Mouse (Mus musculus) granulocyte monocyte progenitor cell, adult 5-6 weeks (primary cell): ENCODE measurements at regions not wholly inside any gene's neighbourhood (a gene's known extent, or its start where the extent isn't known, plus 50 kb on each side); places are given as distances from the start of the nearest gene placed in this dataset.

Source experiments
- ATAC-seq: replicated peaks from 2 replicates; pipeline ENCODE4 v1.8.0; 2016; ENCODE audit warnings: mild to moderate bottlenecking, moderate TSS enrichment, inconsistent platforms; ENCODE audit not compliant: poor library complexity, severe bottlenecking

DNA sequence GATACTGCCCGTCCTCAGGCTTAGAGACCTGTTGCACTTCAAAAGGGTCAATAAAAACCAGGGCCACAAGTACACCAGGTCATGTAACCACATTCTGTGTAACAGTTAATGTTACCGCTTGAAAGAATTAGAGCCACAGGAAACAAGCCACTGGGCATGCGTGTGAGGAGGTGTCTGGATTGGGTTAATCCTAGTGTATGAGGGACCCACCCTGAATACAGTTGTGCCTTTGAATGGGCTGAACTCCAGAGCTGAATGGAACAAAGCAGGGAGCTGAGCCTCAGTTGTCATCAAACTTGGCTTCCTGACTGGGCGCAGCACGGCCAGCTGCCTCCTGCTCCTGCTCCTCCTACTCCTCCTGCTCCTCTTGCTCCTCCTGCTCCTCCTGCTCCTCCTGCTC lies 148.0 kb upstream of the A230072I06Rik start:
- no peak for ATAC-seq

GRCm38 (mm10) chr8:12134200-12134599 lies 144.4 kb upstream of the A230072I06Rik start:
- ATAC-seq = no peak

DNA sequence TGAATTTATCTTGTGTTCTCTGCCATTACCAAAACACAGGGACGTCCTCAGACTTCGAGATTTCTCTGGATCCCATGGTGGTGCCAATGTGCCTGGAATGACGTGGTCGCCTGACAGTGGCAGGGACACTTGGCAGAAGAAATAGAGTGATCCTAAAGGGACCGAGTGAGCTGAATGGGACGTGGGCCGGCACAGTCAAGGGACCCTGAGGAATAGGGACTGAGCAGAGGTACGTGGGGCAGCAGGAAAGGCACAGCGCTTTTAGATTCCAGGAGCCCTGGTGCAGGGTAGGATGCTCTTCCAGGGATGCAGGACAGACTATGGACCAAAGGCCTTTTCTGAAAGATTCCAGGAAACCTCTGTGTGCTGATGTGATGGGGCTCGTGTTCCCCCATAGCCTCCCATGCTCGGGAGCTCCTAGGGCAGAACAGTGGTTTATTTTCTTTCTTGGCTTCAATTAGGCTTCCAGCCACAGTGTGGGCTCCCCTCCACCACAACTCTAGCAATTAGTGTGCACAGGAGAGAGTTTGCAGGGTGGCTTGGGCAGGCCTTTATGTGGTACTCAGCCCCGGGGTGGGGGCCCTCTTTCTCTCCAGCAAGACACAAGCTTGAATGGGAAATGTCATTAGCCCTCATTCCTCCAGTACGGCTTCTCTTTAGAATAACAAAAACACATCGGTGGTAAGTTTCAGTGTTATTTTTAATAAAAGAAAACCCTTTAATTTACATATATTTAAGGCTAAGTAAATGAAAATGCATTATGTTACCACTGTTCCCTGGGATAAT lies 143.0 kb upstream of the A230072I06Rik start:
- no peak for ATAC-seq

DNA sequence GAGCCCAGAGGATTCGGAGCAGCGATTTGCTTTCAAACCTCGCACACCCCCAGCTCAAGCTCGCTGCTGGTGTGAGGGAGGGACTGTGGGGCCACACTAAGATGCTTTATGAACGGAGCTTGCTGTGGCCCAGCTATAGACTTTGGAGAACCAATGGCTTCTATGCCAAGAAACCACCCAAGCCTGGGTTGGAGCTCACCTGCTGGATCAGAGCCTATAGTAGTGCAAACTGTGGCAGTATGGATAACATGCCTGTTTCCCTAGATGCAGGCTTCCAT lies 142.5 kb upstream of the A230072I06Rik start:
- ATAC-seq = no peak

DNA sequence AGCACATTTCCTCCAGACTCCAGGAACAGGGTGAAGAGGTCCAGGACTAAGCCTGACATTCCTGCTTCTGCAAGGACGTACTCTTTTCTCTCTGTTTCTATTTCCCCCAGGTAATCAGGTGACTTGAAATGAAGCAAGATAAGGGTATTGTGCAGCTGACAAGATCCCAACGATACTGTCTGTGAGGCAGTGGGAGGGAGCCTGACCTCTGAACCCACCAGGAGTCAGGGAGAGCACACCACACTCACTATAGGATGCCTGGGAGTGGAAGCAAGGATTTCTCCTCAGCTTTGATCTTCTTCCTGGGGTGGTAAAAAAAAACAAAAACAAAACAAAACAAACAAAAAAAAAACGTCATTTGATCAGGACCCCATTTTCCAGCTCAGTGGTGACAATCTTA lies 141.1 kb upstream of the A230072I06Rik start:
- no peak for ATAC-seq

DNA sequence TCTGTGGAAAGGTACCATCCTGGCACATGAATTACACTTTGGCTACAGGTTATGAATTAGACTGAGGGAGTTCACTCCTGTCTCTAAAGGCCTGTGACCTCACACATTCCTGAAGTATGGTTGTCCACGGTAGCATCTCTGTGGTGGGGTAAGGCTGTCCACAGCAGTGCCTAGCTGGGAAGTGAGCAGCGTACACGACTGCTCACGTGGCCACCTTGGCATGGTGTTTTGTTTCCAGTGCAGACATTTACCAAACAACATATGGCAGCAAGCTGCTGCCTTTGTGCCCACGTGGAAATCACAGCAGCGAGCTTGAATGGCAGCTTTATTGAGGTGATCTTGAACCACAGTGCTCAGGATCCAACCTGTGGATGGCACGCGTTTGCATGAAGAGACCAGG lies 140.7 kb upstream of the A230072I06Rik start:
- ATAC-seq = no peak

DNA sequence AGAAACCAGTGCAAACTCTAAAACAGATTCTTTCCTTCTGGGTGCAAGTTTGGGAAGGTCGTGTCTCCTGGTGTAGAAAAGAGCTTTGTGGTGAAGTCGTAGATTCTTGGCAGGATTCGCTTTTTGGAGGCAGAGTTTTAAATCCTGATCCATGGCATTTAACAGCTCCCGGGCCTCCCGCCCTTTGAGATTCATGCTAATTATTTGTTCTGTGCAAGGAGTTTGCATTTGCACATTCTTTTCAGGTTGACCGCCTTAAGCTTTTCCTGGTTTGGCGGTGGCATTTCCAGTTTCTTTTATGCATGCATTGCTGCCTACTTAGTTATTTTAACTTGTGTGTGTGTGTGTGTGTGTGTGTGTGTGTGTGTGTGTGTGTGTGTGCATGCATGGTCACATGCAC lies 126.9 kb upstream of the A230072I06Rik start:
- ATAC-seq = no peak

DNA sequence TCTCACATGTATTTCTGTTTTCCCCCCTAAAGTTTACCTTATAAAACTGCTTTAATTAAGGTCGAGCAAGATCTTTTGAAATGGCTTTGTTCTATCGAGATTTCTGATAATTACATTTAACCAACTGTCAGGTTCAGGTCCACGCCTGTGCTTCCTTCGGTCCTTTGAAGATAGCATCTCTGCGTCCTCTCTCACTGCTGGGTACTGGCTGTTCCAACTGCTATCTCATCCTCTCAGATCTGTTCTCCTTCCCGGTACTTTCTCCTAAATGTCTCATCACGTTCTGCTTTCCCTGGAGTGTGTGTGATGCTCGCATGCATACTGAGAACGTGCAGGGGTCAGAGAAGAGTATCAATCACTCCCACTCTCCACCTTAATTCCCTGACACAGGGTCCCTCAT lies 125.8 kb upstream of the A230072I06Rik start:
- no peak for ATAC-seq

DNA sequence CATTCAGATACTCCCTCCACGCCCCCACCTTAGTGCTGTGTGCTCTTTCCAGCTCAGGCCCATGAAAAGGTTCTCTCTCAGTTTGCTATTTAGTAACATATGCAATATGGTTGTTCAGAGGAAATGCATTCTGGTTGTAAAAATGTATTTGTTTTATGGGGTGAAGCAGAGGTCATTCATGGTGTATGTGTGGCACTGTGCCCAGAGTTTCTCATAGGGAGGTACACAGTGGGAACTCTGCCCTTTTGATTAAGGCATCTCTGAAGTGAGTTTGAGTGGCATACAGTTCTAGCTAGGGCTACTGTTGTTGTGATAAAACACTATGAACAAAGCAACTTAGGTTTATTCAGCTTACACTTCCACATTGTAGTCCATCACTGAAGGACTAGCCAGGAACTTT lies 121.7 kb upstream of the A230072I06Rik start:
- ATAC-seq = no peak

- ATAC-seq = no peak
These were observed 120.4 kb upstream of the A230072I06Rik start for GRCm38 (mm10) chr8:12158188-12158587.

GRCm38 (mm10) chr8:12162921-12163705 lies 115.5 kb upstream of the A230072I06Rik start:
- no peak for ATAC-seq

GRCm38 (mm10) chr8:12165487-12166152 lies 113.0 kb upstream of the A230072I06Rik start:
- ATAC-seq = no peak

GRCm38 (mm10) chr8:12171788-12172187 lies 106.8 kb upstream of the A230072I06Rik start:
- ATAC-seq = no peak

DNA sequence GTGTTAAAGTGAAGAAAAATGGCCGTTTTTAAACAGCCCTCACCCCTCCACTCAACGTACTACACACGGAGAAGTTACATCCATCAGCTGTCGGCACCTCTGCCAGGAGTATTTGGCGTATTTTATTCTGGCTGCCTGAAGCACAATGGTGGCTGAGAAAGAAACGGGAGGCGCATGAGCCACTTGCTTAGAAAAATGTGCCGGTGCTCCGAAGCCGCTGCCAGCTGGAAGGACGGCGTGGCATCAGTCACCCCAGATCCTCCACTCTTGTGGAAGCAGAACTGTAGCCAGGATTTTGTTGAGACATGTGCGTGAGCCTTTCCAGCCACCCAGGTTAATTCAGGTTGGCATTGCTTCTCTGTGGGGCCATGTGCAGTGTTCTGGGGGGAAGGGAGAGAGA lies 103.1 kb upstream of the A230072I06Rik start:
- ATAC-seq = no peak

- no peak for ATAC-seq
These were observed 94.0 kb upstream of the A230072I06Rik start for GRCm38 (mm10) chr8:12184666-12185065.

- ATAC-seq = no peak
These were observed 91.3 kb upstream of the A230072I06Rik start for GRCm38 (mm10) chr8:12187366-12187765.

DNA sequence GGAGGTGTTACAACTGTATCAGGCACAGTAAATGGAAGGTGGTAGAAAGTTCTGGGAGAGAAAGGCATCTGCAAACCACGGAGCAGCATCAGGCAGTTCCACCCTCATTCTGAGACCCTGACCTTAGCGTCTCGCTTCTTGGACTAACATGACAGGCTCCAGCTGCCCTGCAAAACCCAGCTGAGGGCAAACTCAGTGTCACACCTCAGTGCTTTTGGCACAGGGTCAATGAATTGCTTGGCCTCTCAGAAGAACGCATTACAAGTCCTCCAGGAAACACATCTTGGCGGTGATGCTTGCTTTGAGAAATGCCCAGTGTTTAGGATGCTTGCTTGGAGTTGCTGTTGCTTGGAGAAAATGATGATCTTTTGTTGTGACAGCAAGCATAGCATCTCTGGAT lies 90.2 kb upstream of the A230072I06Rik start:
- ATAC-seq = no peak

- ATAC-seq = no peak
These were observed 89.7 kb upstream of the A230072I06Rik start for GRCm38 (mm10) chr8:12188960-12189359.

GRCm38 (mm10) chr8:12192006-12192405 lies 86.6 kb upstream of the A230072I06Rik start:
- ATAC-seq = peak; percentile 48

DNA sequence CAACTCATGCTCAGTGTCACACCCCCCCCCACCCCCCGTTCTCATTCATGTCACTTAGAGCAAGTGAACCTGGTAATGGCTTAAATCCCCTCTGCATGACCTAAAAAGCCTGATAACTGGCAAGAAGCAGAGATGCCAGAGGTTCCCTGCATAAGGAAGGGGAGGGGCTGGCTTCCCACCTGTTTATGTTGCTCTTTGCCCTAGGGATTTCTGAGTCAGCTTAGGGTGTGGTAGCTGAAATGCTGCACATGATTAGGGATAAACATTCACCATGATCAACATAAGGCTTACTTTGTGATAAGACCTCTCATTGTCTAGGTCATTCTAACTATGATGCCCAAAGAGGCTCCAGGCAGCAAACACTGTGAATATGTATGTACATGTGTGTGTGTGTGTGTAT lies 72.7 kb upstream of the A230072I06Rik start:
- ATAC-seq = no peak

DNA sequence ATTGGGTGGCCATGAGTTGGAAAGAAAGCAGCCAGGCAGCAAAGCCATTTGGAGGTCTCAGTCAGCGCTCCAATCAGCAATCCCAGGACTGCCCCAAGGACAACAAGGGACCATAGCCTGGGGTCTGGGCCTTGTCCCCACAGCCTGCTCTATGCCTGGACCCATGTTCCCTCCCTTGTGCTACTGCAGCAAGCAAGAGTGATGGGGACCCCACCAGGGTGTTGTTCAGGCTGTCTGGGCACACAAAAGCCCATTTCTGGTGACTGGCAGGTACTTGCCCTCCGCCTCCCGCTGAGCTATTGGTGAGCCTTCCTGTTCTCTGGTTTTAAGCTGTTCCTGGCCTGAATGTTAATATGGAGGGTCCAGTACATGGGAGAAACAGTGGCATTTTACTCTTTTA lies 71.2 kb upstream of the A230072I06Rik start:
- ATAC-seq = no peak
